Mouse (Mus musculus): ENCODE data around the gene Fig4.

DNA sequence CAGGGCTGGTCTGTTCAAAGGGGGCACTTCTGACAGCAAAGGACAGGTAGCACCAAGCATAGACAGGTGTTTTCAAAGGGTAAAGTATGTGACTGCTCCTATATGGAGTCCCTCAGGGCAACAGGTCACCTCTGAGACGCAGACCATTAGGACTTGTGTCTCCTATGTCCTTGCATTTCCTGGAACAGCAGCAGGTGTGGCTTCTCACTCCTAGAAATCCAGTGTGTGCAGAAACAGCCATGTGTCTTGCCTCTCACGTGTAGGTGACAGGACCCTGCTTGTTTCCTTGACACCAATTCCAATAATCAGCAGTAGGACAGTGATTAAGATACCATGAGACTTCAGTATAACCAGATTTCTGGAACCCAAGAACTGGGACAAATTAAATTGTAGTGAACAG lies 97.4 kb downstream of the Fig4 start:
- no peak for TF ChIP-seq CTCF (conservative IDR thresholded peaks at IDR 0.05; ENCODE audit: low read length)
- no peak for TF ChIP-seq NANOG (IDR thresholded peaks at IDR 0.05; ENCODE audit: borderline replicate concordance, low read length)
- no peak for TF ChIP-seq POU5F1 (IDR thresholded peaks at IDR 0.05; ENCODE audit: borderline replicate concordance, low read length)
